Mouse (Mus musculus) olfactory bulb, adult 2 months (tissue): ENCODE results near the gene Rab3d.

Experiments used
- CTCF ChIP-seq: fragments of 200-500 bp; IDR thresholded peaks from 2 replicates; pipeline ENCODE4 v1.5.1; 2012; ENCODE audit warnings: low read depth, mild to moderate bottlenecking, low read length, moderate library complexity; ENCODE audit not compliant: insufficient read depth
- POLR2A ChIP-seq: fragments of 200-500 bp; IDR thresholded peaks from 2 replicates; pipeline ENCODE4 v1.6.1; 2012; ENCODE audit warnings: mild to moderate bottlenecking, low read depth, low read length, moderate library complexity; ENCODE audit not compliant: insufficient read depth

GRCm38 (mm10) chr9:21904031-21904430, 14.0 kb downstream of the Rab3d start:
- TF ChIP-seq POLR2A (no peak), CTCF (no peak)
